Mouse (Mus musculus) kidney, adult 9 months (tissue): ENCODE results near the gene Cyp2j5.
"Not testable (repeated sequence)": the region's sequence is repeated elsewhere in the genome, so short reads cannot be mapped to it uniquely, and the experiment has no call there.

Experiments
- DNase-seq: peaks from one replicate; pipeline ENCODE4 v3.0.0; 2022

Gene Cyp2j5

GRCm38 (mm10) chr4:96663991-96664390, at the start of gene Cyp2j5:
TSS of gene Cyp2j5 (minus strand) at chr4:96664154.
- DNase-seq = peak; percentile 92

- DNase-seq = peak; percentile 73
These were observed 41.5 kb upstream of the Cyp2j5 start for GRCm38 (mm10) chr4:96705281-96705951.

GRCm38 (mm10) chr4:96698218-96698561, 34.2 kb upstream of the Cyp2j5 start:
- no peak for DNase-seq

GRCm38 (mm10) chr4:96697511-96698217, 33.7 kb upstream of the Cyp2j5 start:
- DNase-seq = no peak

GRCm38 (mm10) chr4:96696614-96697360, 32.8 kb upstream of the Cyp2j5 start:
- peak; percentile 35 for DNase-seq

GRCm38 (mm10) chr4:96687358-96687803, 23.4 kb upstream of the Cyp2j5 start:
- DNase-seq = no peak

- peak; percentile 43 for DNase-seq
These were observed 19.5 kb upstream of the Cyp2j5 start for GRCm38 (mm10) chr4:96683474-96683873.

- DNase-seq = no peak
These were observed 17.0 kb upstream of the Cyp2j5 start for GRCm38 (mm10) chr4:96680966-96681365.

- peak; percentile 76 for DNase-seq
These were observed 16.3 kb upstream of the Cyp2j5 start for GRCm38 (mm10) chr4:96680233-96680632.

GRCm38 (mm10) chr4:96664668-96665454, 907 bp upstream of the Cyp2j5 start:
- DNase-seq = peak; percentile 74

GRCm38 (mm10) chr4:96635455-96635854, 28.5 kb downstream of the Cyp2j5 start:
- DNase-seq = no peak

- DNase-seq = peak; percentile 26
These were observed 41.5 kb downstream of the Cyp2j5 start for GRCm38 (mm10) chr4:96622474-96622873.

GRCm38 (mm10) chr4:96591791-96592150, 72.2 kb downstream of the Cyp2j5 start:
- DNase-seq = peak; percentile 54

- DNase-seq = peak; percentile 59
These were observed 72.8 kb downstream of the Cyp2j5 start, which contains the start of gene Cyp2j9 for GRCm38 (mm10) chr4:96590911-96591790. TSS of gene Cyp2j9 (minus strand) at chr4:96591578.

GRCm38 (mm10) chr4:96581425-96582088, 82.4 kb downstream of the Cyp2j5 start:
- no peak for DNase-seq

- not testable (repeated sequence) for DNase-seq
These were observed 83.6 kb downstream of the Cyp2j5 start for GRCm38 (mm10) chr4:96580351-96580750.
